Mouse (Mus musculus) myocyte (in vitro differentiated cells): Measurements from ENCODE around the gene Mcur1. TPM values are rescaled to one million over a fixed set of nuclear protein-coding genes. Genes with fewer than 3 reads are reported as not detected.

Experiments
- H3K27me3 ChIP-seq: one replicate; pipeline ENCODE4 v1.6.1; 2011; ENCODE audit not compliant: control insufficient read depth, insufficient read depth, insufficient read length
- H3K36me3 ChIP-seq: one replicate; pipeline ENCODE4 v1.6.1; 2011; ENCODE audit not compliant: control insufficient read depth, insufficient read depth
- H3K4me2 ChIP-seq: one replicate; pipeline ENCODE4 v1.6.1; 2011; ENCODE audit warnings: low read depth, control low read depth
- H3K4me3 ChIP-seq: one replicate; pipeline ENCODE4 v1.5.1; 2011; ENCODE audit warnings: mild to moderate bottlenecking, control low read depth, moderate library complexity
- H3K79me2 ChIP-seq: one replicate; pipeline ENCODE4 v1.6.1; 2011; ENCODE audit not compliant: control insufficient read depth, insufficient read depth
- H3ac ChIP-seq: one replicate; pipeline ENCODE4 v1.6.1; 2011; ENCODE audit not compliant: control insufficient read depth, insufficient read length
- CEBPB ChIP-seq: IDR thresholded peaks from 2 replicates; pipeline ENCODE4 v1.6.1; 2011; ENCODE audit warnings: mild to moderate bottlenecking, moderate library complexity; ENCODE audit not compliant: poor library complexity, insufficient read depth, severe bottlenecking
- E2F4 ChIP-seq: IDR thresholded peaks from one replicate; pipeline ENCODE4 v1.6.1; 2011; ENCODE audit warnings: mild to moderate bottlenecking, control low read depth, moderate library complexity; ENCODE audit not compliant: insufficient read depth
- MAX ChIP-seq: IDR thresholded peaks from one replicate; pipeline ENCODE4 v1.6.1; 2011; ENCODE audit warnings: low read depth, mild to moderate bottlenecking, control low read depth
- MYOD1 ChIP-seq, 3 experiments: IDR thresholded peaks; one replicate each; pipeline ENCODE4 v1.6.1; 2011; ENCODE audit warnings: control low read depth in 2 of 3, low read depth in 2 of 3, mild to moderate bottlenecking in 2 of 3, moderate library complexity in 1 of 3; ENCODE audit not compliant: insufficient read length in 2 of 3, control insufficient read depth in 1 of 3
- MYOG ChIP-seq, 3 experiments: IDR thresholded peaks; one replicate each; pipeline ENCODE4 v1.6.1; 2011; ENCODE audit warnings: control low read depth in 2 of 3, low read depth in 2 of 3, mild to moderate bottlenecking in 2 of 3; ENCODE audit not compliant: insufficient read length in 2 of 3, control insufficient read depth in 1 of 3, insufficient read depth in 1 of 3
- POLR2A ChIP-seq: IDR thresholded peaks from one replicate; pipeline ENCODE4 v1.6.1; 2011; ENCODE audit warnings: low read depth, mild to moderate bottlenecking, control low read depth, moderate library complexity; ENCODE audit not compliant: insufficient read length
- POLR2AphosphoS2 ChIP-seq: IDR thresholded peaks from one replicate; pipeline ENCODE4 v1.6.1; 2011; ENCODE audit warnings: low read depth, control low read depth; ENCODE audit not compliant: insufficient read length
- REST ChIP-seq: IDR thresholded peaks from one replicate; pipeline ENCODE4 v1.6.1; 2011; ENCODE audit warnings: mild to moderate bottlenecking, control low read depth, moderate library complexity; ENCODE audit not compliant: insufficient read depth, insufficient read length
- SRF ChIP-seq: IDR thresholded peaks from one replicate; pipeline ENCODE4 v1.6.1; 2011; ENCODE audit warnings: low read depth; ENCODE audit not compliant: control insufficient read depth, insufficient read length
- TCF12 ChIP-seq: IDR thresholded peaks from one replicate; pipeline ENCODE4 v1.6.1; 2011; ENCODE audit warnings: mild to moderate bottlenecking, control low read depth; ENCODE audit not compliant: poor library complexity, insufficient read depth, severe bottlenecking
- TCF3 ChIP-seq: IDR thresholded peaks from one replicate; pipeline ENCODE4 v1.6.1; 2011; ENCODE audit warnings: low read depth, control low read depth; ENCODE audit not compliant: insufficient read length
- USF1 ChIP-seq: IDR thresholded peaks from one replicate; pipeline ENCODE4 v1.6.1; 2011; ENCODE audit warnings: low read depth, mild to moderate bottlenecking, control low read depth, moderate library complexity
- polyA plus RNA-seq: library from polyadenylated mRNA; unstranded; fragments of >200 nt; fragmentation: generic; extraction: Trizol; gene quantifications from one replicate; pipeline ENCODE4 v1.2.1, GENCODE M21; 2012; ENCODE audit warnings: missing spikeins

Gene Mcur1
- polyA plus RNA-seq, 1 experiment = 5.7 TPM

DNA sequence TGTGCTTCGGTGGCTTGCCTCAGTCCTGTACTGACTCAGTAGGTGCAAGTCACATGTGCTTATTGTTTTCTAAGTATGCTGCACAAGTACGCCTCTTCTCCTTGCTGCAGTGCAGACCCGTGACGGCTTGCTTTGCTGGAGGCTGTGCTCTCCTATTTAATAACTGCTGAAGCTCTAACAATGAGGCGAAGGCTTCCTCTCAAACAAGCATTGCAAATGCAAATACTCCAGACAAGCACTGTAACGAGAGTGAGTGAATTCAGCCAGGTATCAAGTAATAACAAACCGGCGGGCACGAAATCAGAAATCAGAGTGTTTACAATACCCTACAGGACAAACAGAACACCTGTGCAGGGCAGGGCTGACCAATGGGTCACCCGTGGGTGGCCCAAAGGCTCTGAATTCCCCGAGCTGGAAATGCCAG lies 66.9 kb downstream of the Mcur1 start:
- no peak for TF ChIP-seq TCF3
- TF ChIP-seq E2F4 = no peak
- TF ChIP-seq POLR2AphosphoS2 = no peak
- TF ChIP-seq MYOD1 (IDR thresholded peaks at IDR 0.05; ENCODE audit: control insufficient read depth in 1 of 3, insufficient read length in 2 of 3, low read depth in 2 of 3) = no peak
- no peak for TF ChIP-seq MAX
- no peak for TF ChIP-seq CEBPB
- no peak for TF ChIP-seq REST
- no peak for TF ChIP-seq POLR2A
- TF ChIP-seq TCF12 = no peak
- TF ChIP-seq SRF = no peak
- TF ChIP-seq USF1 = no peak
- no peak for TF ChIP-seq MYOG (IDR thresholded peaks at IDR 0.05; ENCODE audit: control insufficient read depth in 1 of 3, insufficient read depth in 1 of 3, insufficient read length in 2 of 3, low read depth in 2 of 3)
- H3K79me2 ChIP-seq = no peaks in the 10 kb centered on the region
- H3K36me3 ChIP-seq = no peaks in the 10 kb centered on the region
- no peak overlapping the region for H3K4me3 ChIP-seq
- H3ac ChIP-seq = no peak overlapping the region
- H3K4me2 ChIP-seq = no peak overlapping the region
- H3K27me3 ChIP-seq = no peaks in the 10 kb centered on the region

Other genes starting within 250 kb of the Mcur1 start
- gene Sirt5, start 194.7 kb downstream of the Mcur1 start, polyA plus RNA-seq = 6.7 TPM
- 87.8 TPM for gene Nol7, start 161.8 kb downstream of the Mcur1 start, polyA plus RNA-seq
- 23.1 TPM for gene Ranbp9, start 78.9 kb downstream of the Mcur1 start, polyA plus RNA-seq
- gene Rnf182, start 55.5 kb upstream of the Mcur1 start, polyA plus RNA-seq = not detected
- not detected for gene Cd83, start 224.6 kb upstream of the Mcur1 start, polyA plus RNA-seq